Mouse (Mus musculus) lung, adult 2 months (tissue): ENCODE results near the gene Irf3. TPM values are rescaled to one million over a fixed set of nuclear protein-coding genes. Genes with fewer than 3 reads are reported as not detected.
A peak's percentile ranks its signal among the peaks of the same experiment; 100 is the strongest.

Source experiments
- DNase-seq: peaks from one replicate; pipeline ENCODE4 v3.0.0; 2022
- H3K4me1 ChIP-seq: fragments of 200-500 bp; 2 replicates; pipeline ENCODE4 v1.6.1; 2011; ENCODE audit warnings: low read length; ENCODE audit not compliant: control insufficient read depth, insufficient read depth
- H3K4me3 ChIP-seq: fragments of 200-500 bp; replicated peaks from 2 replicates; pipeline ENCODE3; 2011; ENCODE audit warnings: low read depth, mild to moderate bottlenecking, control low read depth, low read length; ENCODE audit errors: extremely low read depth
- CTCF ChIP-seq: fragments of 200-500 bp; IDR thresholded peaks from 2 replicates; pipeline ENCODE4 v1.5.1; 2011; ENCODE audit warnings: mild to moderate bottlenecking, low read length, control low read depth; ENCODE audit not compliant: insufficient read depth
- POLR2A ChIP-seq: fragments of 200-500 bp; IDR thresholded peaks from 2 replicates; pipeline ENCODE4 v1.6.1; 2011; ENCODE audit warnings: low read depth, mild to moderate bottlenecking, control low read depth, low read length, borderline replicate concordance; ENCODE audit errors: extremely low read depth
- WGBS: fragments of 180-500 bp; shearing (Covaris S2); methylation state at CpG from one replicate; pipeline ENCODE4 v1.1.7; 2018; 5-methylcytosine and 5-hydroxymethylcytosine counted together
- polyA plus RNA-seq: library from polyadenylated mRNA; depleted of rRNA; stranded (reverse); fragments of >200 nt; gene quantifications from 2 replicates; pipeline ENCODE4 v1.2.3, GENCODE M21; 2012

Gene Irf3
- polyA plus RNA-seq, 1 experiment: 130 TPM

GRCm38 (mm10) chr7:45035631-45036030 lies 38.2 kb downstream of the Irf3 start:
- Histone ChIP-seq H3K4me3 (no peak overlapping the region), H3K4me1 (no peaks in the 10 kb centered on the region)
- DNase-seq: no peak
- WGBS: 75% methylated on average over 3 of the region's 3 CpGs
- TF ChIP-seq POLR2A: no peak
- TF ChIP-seq CTCF: no peak

GRCm38 (mm10) chr7:45036702-45037101 lies 39.3 kb downstream of the Irf3 start:
- no peaks in the 10 kb centered on the region for H3K4me1 ChIP-seq
- TF ChIP-seq CTCF (no peak), POLR2A (no peak)
- no peak overlapping the region for H3K4me3 ChIP-seq
- 82% methylated on average over 11 of the region's 11 CpGs for WGBS
- DNase-seq: no peak

GRCm38 (mm10) chr7:45037720-45038361 lies 40.4 kb downstream of the Irf3 start:
- 60% methylated on average over 7 of the region's 7 CpGs for WGBS
- TF ChIP-seq POLR2A (no peak), CTCF (peak; percentile 85)
- Histone ChIP-seq H3K4me1 (no peaks in the 10 kb centered on the region), H3K4me3 (no peak overlapping the region)
- DNase-seq: peak; percentile 62

GRCm38 (mm10) chr7:45038411-45038810 lies 41.0 kb downstream of the Irf3 start:
- DNase-seq: no peak
- WGBS: 93% methylated on average over 9 of the region's 9 CpGs
- Histone ChIP-seq H3K4me1 (no peaks in the 10 kb centered on the region), H3K4me3 (no peak overlapping the region)
- no peak for TF ChIP-seq CTCF
- TF ChIP-seq POLR2A: no peak

- no peak for DNase-seq
- no peaks in the 10 kb centered on the region for H3K4me1 ChIP-seq
- no peak for TF ChIP-seq POLR2A
- TF ChIP-seq CTCF: no peak
- WGBS: 93% methylated on average over 9 of the region's 9 CpGs
- no peak overlapping the region for H3K4me3 ChIP-seq
These were observed 43.4 kb downstream of the Irf3 start for GRCm38 (mm10) chr7:45040851-45041250.

GRCm38 (mm10) chr7:45043307-45043706 lies 45.9 kb downstream of the Irf3 start:
- no peaks in the 10 kb centered on the region for H3K4me1 ChIP-seq
- TF ChIP-seq CTCF (no peak), POLR2A (no peak)
- 89% methylated on average over 12 of the region's 14 CpGs for WGBS
- DNase-seq: no peak
- H3K4me3 ChIP-seq: no peak overlapping the region

GRCm38 (mm10) chr7:45045741-45046140 lies 48.3 kb downstream of the Irf3 start:
- DNase-seq: no peak
- Histone ChIP-seq H3K4me1 (no peaks in the 10 kb centered on the region), H3K4me3 (no peak overlapping the region)
- WGBS: 92% methylated on average over 22 of the region's 22 CpGs
- no peak for TF ChIP-seq POLR2A
- TF ChIP-seq CTCF: no peak

GRCm38 (mm10) chr7:45046853-45047350 lies 49.5 kb downstream of the Irf3 start:
- DNase-seq: no peak
- TF ChIP-seq POLR2A: no peak
- TF ChIP-seq CTCF: no peak
- 91% methylated on average over 26 of the region's 26 CpGs for WGBS
- no peak overlapping the region for H3K4me3 ChIP-seq
- H3K4me1 ChIP-seq: peaks cover 7% of the 10 kb centered on the region

GRCm38 (mm10) chr7:45047491-45047890 lies 50.0 kb downstream of the Irf3 start:
- 96% methylated on average over 14 of the region's 14 CpGs for WGBS
- no peak for DNase-seq
- no peak for TF ChIP-seq POLR2A
- TF ChIP-seq CTCF: no peak
- peaks cover 8% of the 10 kb centered on the region for H3K4me1 ChIP-seq
- no peak overlapping the region for H3K4me3 ChIP-seq
